Mouse (Mus musculus) brain, embryonic 14.5 days (tissue): ENCODE measurements at regions not wholly inside any gene's neighbourhood (a gene's known extent, or its start where the extent isn't known, plus 50 kb on each side); places are given as distances from the start of the nearest gene placed in this dataset.

Source experiments
- DNase-seq: peaks from one replicate; pipeline ENCODE4 v3.0.0-alpha.2; 2011; ENCODE audit warnings: low read depth
- CTCF ChIP-seq: fragments of 200-500 bp; IDR thresholded peaks from 2 replicates; pipeline ENCODE4 v1.5.1; 2012; ENCODE audit warnings: inconsistent platforms, mild to moderate bottlenecking, moderate library complexity, borderline replicate concordance; ENCODE audit not compliant: insufficient read depth, insufficient read length; ENCODE audit errors: extremely low read depth
- POLR2A ChIP-seq: fragments of 200-500 bp; IDR thresholded peaks from 2 replicates; pipeline ENCODE4 v1.6.1; 2012; ENCODE audit warnings: mild to moderate bottlenecking, inconsistent platforms, borderline replicate concordance; ENCODE audit not compliant: poor library complexity, insufficient read depth, insufficient read length, severe bottlenecking; ENCODE audit errors: extremely low read depth

DNA sequence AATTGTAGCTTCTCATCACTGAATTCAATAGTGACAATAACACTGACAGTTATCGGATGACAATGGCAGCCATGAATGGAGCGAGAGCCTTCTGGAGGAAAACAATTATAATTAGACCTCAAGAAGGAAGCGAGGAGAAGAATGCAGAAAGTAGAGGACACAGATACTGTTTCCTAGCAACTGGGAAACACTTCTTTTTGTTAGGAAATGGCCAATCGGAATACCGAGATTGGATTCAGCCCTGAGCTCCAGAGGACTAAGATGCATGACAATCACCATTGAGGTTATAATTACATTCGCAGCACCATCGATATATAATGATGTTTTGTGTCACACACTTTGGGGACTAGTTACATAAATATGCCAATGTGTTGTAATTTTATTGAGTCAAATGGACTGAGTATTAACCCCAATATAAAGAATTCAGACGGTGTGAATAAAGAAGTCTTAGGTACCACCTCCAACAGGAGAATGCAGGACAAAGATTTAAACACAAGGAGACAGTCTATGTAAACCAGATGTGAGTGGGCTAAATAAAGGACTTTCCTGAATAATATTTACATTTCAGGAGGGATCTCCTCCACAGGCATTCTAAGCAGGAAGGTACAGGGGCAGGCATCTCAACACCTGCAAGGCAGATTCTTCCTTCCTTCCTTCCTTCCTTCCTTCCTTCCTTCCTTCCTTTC, 53.1 kb upstream of the Sestd1 start:
- DNase-seq, result peak; percentile 60
- TF ChIP-seq CTCF (no peak), POLR2A (no peak)
